Mouse (Mus musculus) embryo, embryonic 11.5 days (tissue): ENCODE data around the gene Atl2.

Experiments
- DNase-seq: peaks from one replicate; pipeline ENCODE4 v3.0.0-alpha.2; 2012; ENCODE audit warnings: low read depth, low spot score

The Atl2 gene

GRCm38 (mm10) chr17:79898156-79898746 is 2.3 kb upstream of the Atl2 start:
- no peak for DNase-seq

- no peak for DNase-seq
These were observed 1.7 kb upstream of the Atl2 start for GRCm38 (mm10) chr17:79897666-79898065.

GRCm38 (mm10) chr17:79894971-79895882 is 696 bp downstream of the Atl2 start:
- DNase-seq, result peak; percentile 37

GRCm38 (mm10) chr17:79894054-79894453 is 1.9 kb downstream of the Atl2 start:
- no peak for DNase-seq

GRCm38 (mm10) chr17:79891944-79892343 is 4.0 kb downstream of the Atl2 start:
- no peak for DNase-seq

GRCm38 (mm10) chr17:79887926-79888325 is 8.0 kb downstream of the Atl2 start:
- no peak for DNase-seq

GRCm38 (mm10) chr17:79883198-79883597 is 12.7 kb downstream of the Atl2 start:
- no peak for DNase-seq

- no peak for DNase-seq
These were observed 30.9 kb downstream of the Atl2 start for GRCm38 (mm10) chr17:79865027-79865426.

- DNase-seq, result no peak
These were observed 31.4 kb downstream of the Atl2 start for GRCm38 (mm10) chr17:79864503-79864902.

- DNase-seq, result no peak
These were observed 33.9 kb downstream of the Atl2 start for GRCm38 (mm10) chr17:79862038-79862437.

- DNase-seq, result no peak
These were observed 40.4 kb downstream of the Atl2 start for GRCm38 (mm10) chr17:79855533-79855932.

- DNase-seq, result no peak
These were observed 47.5 kb downstream of the Atl2 start for GRCm38 (mm10) chr17:79848385-79848784.

GRCm38 (mm10) chr17:79846182-79846581 is 49.7 kb downstream of the Atl2 start:
- DNase-seq, result no peak

- DNase-seq, result no peak
These were observed 50.2 kb downstream of the Atl2 start for GRCm38 (mm10) chr17:79845695-79846094.

- DNase-seq, result peak; percentile 61
These were observed 55.4 kb downstream of the Atl2 start for GRCm38 (mm10) chr17:79840254-79841238.

- DNase-seq, result no peak
These were observed 58.9 kb downstream of the Atl2 start for GRCm38 (mm10) chr17:79836978-79837377.

GRCm38 (mm10) chr17:79835714-79836373 is 60.1 kb downstream of the Atl2 start:
- DNase-seq, result no peak

- DNase-seq, result no peak
These were observed 63.6 kb downstream of the Atl2 start for GRCm38 (mm10) chr17:79832284-79832683.

GRCm38 (mm10) chr17:79826482-79827034 is 69.4 kb downstream of the Atl2 start:
- DNase-seq, result no peak

- no peak for DNase-seq
These were observed 70.5 kb downstream of the Atl2 start for GRCm38 (mm10) chr17:79825241-79826030.
